Mouse (Mus musculus) T-helper 17 cell (primary cell): ENCODE measurements at regions not wholly inside any gene's neighbourhood (a gene's known extent, or its start where the extent isn't known, plus 50 kb on each side); places are given as distances from the start of the nearest gene placed in this dataset.

Source experiments
- in situ Hi-C, 2 experiments: fragments of 300-600 bp; cut with MboI, MseI; formaldehyde crosslinking; loops; 1 replicate in 1 of 2; 2 replicates in 1 of 2; pipeline ENCODE4 v1.15.1; 2025; ENCODE audit warnings: high pct_unique_total_duplicates in 2 of 2

- in situ Hi-C loops, result no loop called here
These were observed 136.2 kb downstream of the Gm815 start for GRCm38 (mm10) chr19:27021930-27022329.

- in situ Hi-C loops, result no loop called here
These were observed 137.2 kb downstream of the Gm815 start for GRCm38 (mm10) chr19:27022917-27023316.

- in situ Hi-C loops, result no loop called here
These were observed 143.2 kb downstream of the Gm815 start for GRCm38 (mm10) chr19:27028834-27029233.

- in situ Hi-C loops, result no loop called here
These were observed 145.5 kb downstream of the Gm815 start for GRCm38 (mm10) chr19:27031030-27031700.

- in situ Hi-C loops, result no loop called here
These were observed 146.9 kb downstream of the Gm815 start for GRCm38 (mm10) chr19:27032621-27033020.

GRCm38 (mm10) chr19:27038298-27038697, 152.6 kb downstream of the Gm815 start:
- in situ Hi-C loops, result no loop called here

GRCm38 (mm10) chr19:27040321-27041025, 154.8 kb downstream of the Gm815 start:
- in situ Hi-C loops, result loop anchor here in 1 of 2 experiments (10.0 kb wide), 1 partner anchor 64 kb away; no protein-coding TSS in a partner anchor

GRCm38 (mm10) chr19:27066449-27067181, 149.7 kb upstream of the Vldlr start:
- in situ Hi-C loops, result loop anchor here in 1 of 2 experiments (10.0 kb wide), 1 partner anchor 1332 kb away; no protein-coding TSS in a partner anchor

- in situ Hi-C loops, result no loop called here
These were observed 143.0 kb upstream of the Vldlr start for GRCm38 (mm10) chr19:27073281-27073680.

- in situ Hi-C loops, result no loop called here
These were observed 141.3 kb upstream of the Vldlr start for GRCm38 (mm10) chr19:27075019-27075418.

GRCm38 (mm10) chr19:27076920-27077512, 139.3 kb upstream of the Vldlr start:
- in situ Hi-C loops, result no loop called here

GRCm38 (mm10) chr19:27087344-27087743, 128.9 kb upstream of the Vldlr start:
- in situ Hi-C loops, result no loop called here

GRCm38 (mm10) chr19:27087833-27088232, 128.5 kb upstream of the Vldlr start:
- in situ Hi-C loops, result no loop called here

- in situ Hi-C loops, result no loop called here
These were observed 127.2 kb upstream of the Vldlr start for GRCm38 (mm10) chr19:27089099-27089498.

- in situ Hi-C loops, result no loop called here
These were observed 124.7 kb upstream of the Vldlr start for GRCm38 (mm10) chr19:27091603-27092002.

GRCm38 (mm10) chr19:27094777-27095478, 121.4 kb upstream of the Vldlr start:
- in situ Hi-C loops, result no loop called here

- in situ Hi-C loops, result loop anchor here in 1 of 2 experiments (10.0 kb wide), 2 partner anchors 55 to 1735 kb away; no protein-coding TSS in a partner anchor
These were observed 116.4 kb upstream of the Vldlr start for GRCm38 (mm10) chr19:27099921-27100320.

- in situ Hi-C loops, result no loop called here
These were observed 105.8 kb upstream of the Vldlr start for GRCm38 (mm10) chr19:27110437-27110836.

- in situ Hi-C loops, result no loop called here
These were observed 95.4 kb upstream of the Vldlr start for GRCm38 (mm10) chr19:27120876-27121275.

GRCm38 (mm10) chr19:27122348-27122747, 93.9 kb upstream of the Vldlr start:
- in situ Hi-C loops, result no loop called here

GRCm38 (mm10) chr19:27123334-27123733, 93.0 kb upstream of the Vldlr start:
- in situ Hi-C loops, result no loop called here
